Mouse (Mus musculus) midbrain, embryonic 10.5 days (tissue): ENCODE measurements around the gene Pdrg1. TPM values are rescaled to one million over a fixed set of nuclear protein-coding genes. Genes with fewer than 3 reads are reported as not detected.

Experiments
- DNase-seq: peaks from one replicate; pipeline ENCODE4 v3.0.0-alpha.2; 2017; ENCODE audit warnings: low spot score
- H3K27ac ChIP-seq: fragments of 300-500 bp; sonication (generic); replicated peaks from 2 replicates; pipeline ENCODE4 v1.5.1; 2016; ENCODE audit warnings: mild to moderate bottlenecking
- H3K27me3 ChIP-seq: fragments of 300-500 bp; sonication (generic); 2 replicates; pipeline ENCODE4 v1.6.1; 2016; ENCODE audit warnings: low read depth, mild to moderate bottlenecking; ENCODE audit not compliant: poor library complexity, severe bottlenecking
- H3K36me3 ChIP-seq: fragments of 300-500 bp; sonication (generic); 2 replicates; pipeline ENCODE4 v1.6.1; 2016; ENCODE audit warnings: mild to moderate bottlenecking, moderate library complexity
- H3K4me1 ChIP-seq: fragments of 300-500 bp; sonication (generic); 2 replicates; pipeline ENCODE4 v1.6.1; 2016
- H3K4me3 ChIP-seq: fragments of 300-500 bp; sonication (generic); 2 replicates; pipeline ENCODE4 v1.5.1; 2016; ENCODE audit warnings: mild to moderate bottlenecking, moderate library complexity
- H3K9me3 ChIP-seq: fragments of 300-500 bp; sonication (generic); replicated peaks from 2 replicates; pipeline ENCODE4 v1.6.1; 2016; ENCODE audit warnings: mild to moderate bottlenecking
- WGBS: fragments of 180-500 bp; shearing (Covaris S2); methylation state at CpG from one replicate; pipeline ENCODE4 v1.1.7; 2016; 5-methylcytosine and 5-hydroxymethylcytosine counted together
- polyA plus RNA-seq: library from polyadenylated mRNA; unstranded; fragments of >200 nt; fragmentation: Nextera tagmentation; extraction: Ambion mirVana; gene quantifications from 2 replicates; pipeline ENCODE4 v1.2.1, GENCODE M21; 2016

Gene Pdrg1
- polyA plus RNA-seq, 1 experiment from 2014 or later: 108 TPM

DNA sequence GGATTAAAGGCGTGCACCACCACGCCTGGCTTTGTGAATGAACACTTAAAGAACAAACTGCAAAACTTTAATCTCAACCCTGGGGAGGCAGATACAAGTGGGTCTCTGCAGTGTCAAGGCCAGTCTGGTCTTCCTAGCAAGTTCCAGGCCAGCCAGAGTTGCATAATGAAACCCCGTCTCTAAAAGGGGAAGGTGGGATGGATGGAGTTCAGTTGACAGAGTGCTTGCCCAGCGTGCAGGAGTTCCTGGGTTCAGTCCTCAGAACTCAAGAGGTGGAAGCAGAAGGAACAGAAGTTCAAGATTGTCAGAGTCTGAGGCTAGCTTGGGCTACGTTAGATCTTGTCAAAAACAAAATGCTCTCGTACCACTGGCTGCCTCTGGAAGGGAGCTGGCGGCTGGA is 10.8 kb upstream of the Pdrg1 start:
- no peak for DNase-seq
- Histone ChIP-seq H3K4me3 (no peak overlapping the region), H3K36me3 (no peaks in the 10 kb centered on the region), H3K27ac (no peak overlapping the region), H3K27me3 (peaks cover 16% of the 10 kb centered on the region), H3K9me3 (no peaks in the 10 kb centered on the region), H3K4me1 (peaks cover 4% of the 10 kb centered on the region; the same call in 1 of the 2 replicates)
- 82% methylated on average over 7 of the region's 7 CpGs for WGBS

DNA sequence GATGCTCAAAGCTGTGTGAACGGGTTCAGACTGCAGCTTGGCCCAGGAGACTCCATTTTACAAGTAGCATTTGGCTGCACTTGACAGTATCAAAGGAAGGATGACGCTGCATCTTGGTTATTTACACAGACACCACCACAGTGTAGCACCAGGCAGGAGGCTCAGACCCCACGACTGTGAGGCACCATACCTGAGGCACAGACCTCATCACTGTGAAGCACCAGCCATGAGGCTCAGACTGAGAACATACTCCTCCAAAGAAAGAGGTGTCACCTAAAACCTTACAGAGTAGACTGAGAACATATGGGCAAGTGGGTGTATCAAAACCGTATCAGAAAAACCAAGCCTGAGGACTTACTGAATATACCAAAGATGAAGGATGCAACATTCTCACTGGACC is 7.6 kb upstream of the Pdrg1 start:
- Histone ChIP-seq H3K4me3 (no peak overlapping the region), H3K9me3 (no peaks in the 10 kb centered on the region), H3K4me1 (0 out of 2 replicates have a peak, but pooled peaks cover 4% of the 10 kb centered on the region), H3K27me3 (no peaks in the 10 kb centered on the region), H3K36me3 (no peaks in the 10 kb centered on the region), H3K27ac (no peak overlapping the region)
- WGBS: 68% methylated on average over 4 of the region's 4 CpGs
- no peak for DNase-seq

DNA sequence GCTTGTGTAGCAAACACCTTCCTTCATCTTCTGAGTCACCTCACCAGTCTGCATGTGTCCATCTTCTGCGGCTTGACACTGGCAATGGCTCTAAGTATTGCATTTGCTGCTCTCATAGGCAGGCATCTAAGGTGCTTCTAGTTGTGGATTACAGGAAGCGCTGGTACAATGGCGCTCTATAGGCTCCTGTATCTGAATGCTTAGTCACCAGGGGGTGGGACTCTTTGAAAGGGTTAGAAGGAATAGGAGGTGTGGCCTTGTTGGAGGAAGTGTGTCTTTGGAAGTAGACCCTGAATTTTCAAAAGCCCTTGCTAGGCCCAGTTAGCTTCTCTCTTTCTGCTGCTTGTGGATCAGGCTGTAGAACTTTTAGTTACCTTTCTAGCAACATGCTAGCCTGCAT is 5.9 kb upstream of the Pdrg1 start:
- Histone ChIP-seq H3K36me3 (no peaks in the 10 kb centered on the region), H3K27me3 (0 out of 2 replicates have a peak, but pooled peaks cover 5% of the 10 kb centered on the region), H3K4me1 (0 out of 2 replicates have a peak, but pooled peaks cover 4% of the 10 kb centered on the region), H3K27ac (no peak overlapping the region), H3K4me3 (no peak overlapping the region), H3K9me3 (no peaks in the 10 kb centered on the region)
- no peak for DNase-seq
- 60% methylated on average over 3 of the region's 3 CpGs for WGBS

DNA sequence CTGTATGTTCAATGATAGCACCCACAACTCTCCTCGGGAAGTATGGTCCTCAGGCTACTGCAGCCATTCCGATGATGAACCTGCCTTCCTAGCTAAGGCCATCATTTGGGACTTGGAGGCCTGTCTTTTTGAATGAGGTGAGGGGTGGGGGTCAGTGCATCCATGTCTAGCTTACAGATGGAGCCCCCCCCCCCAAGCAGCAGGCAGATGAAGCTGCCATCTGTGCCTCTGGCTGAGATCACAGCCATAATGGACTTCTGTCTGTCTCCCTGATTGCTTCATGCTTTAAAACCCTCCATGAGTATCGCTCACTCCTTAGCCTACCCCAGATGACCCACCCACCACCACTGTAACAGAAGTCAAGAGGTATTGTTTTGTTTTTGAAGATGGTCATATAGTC is 4.1 kb upstream of the Pdrg1 start:
- no peak overlapping the region for H3K4me3 ChIP-seq
- no peak overlapping the region for H3K27ac ChIP-seq
- WGBS: 92% methylated on average over 3 of the region's 3 CpGs
- H3K9me3 ChIP-seq: no peaks in the 10 kb centered on the region
- H3K36me3 ChIP-seq: no peaks in the 10 kb centered on the region
- 0 out of 2 replicates have a peak, but pooled peaks cover 5% of the 10 kb centered on the region for H3K27me3 ChIP-seq
- no peak for DNase-seq
- H3K4me1 ChIP-seq: peaks cover 13% of the 10 kb centered on the region

DNA sequence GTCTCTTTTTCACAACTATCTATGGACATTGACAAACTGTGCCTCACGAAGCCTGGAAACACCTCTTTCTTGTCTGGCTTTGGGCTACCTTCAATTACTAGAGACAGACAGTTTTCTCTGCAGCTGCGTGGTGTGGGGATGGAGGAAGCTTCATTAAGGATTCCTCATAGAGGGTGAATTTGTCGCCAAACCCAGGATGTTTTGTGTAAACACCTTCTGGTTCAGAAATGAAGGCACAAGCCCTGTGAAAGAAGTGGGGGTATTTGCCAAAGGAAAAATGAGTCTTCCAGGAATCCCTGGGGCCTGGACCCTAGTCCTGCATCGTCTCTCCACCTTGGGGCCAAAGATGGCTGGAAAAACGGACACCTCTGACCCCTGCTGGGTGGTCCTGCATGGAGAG is 1.6 kb upstream of the Pdrg1 start:
- Histone ChIP-seq H3K36me3 (peaks cover 22% of the 10 kb centered on the region), H3K27ac (no peak overlapping the region), H3K27me3 (0 out of 2 replicates have a peak, but pooled peaks cover 5% of the 10 kb centered on the region), H3K4me3 (no peak overlapping the region), H3K4me1 (peaks cover 21% of the 10 kb centered on the region), H3K9me3 (no peaks in the 10 kb centered on the region)
- 52% methylated on average over 5 of the region's 5 CpGs for WGBS
- DNase-seq: no peak

DNA sequence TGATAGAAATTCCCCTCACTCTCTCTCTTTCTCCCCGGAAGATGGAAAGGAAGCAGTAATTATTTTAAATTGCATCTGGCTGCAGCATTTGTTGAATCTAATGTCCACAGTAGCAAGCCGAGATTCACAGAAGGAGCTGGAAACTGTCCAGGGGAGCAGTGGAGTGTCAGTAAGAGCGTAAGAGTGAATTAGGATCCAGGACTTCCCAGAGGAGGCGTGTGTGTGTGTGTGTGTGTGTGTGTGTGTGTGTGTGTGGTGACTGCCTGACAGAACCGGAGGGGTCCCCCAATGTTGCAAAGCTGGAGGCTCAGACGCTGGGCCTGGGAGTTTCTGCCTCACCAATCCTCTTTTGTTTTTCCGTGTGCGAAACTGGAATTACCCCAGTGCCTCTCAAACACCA is 577 bp upstream of the Pdrg1 start:
- H3K4me1 ChIP-seq: peaks cover 21% of the 10 kb centered on the region
- H3K27ac ChIP-seq: no peak overlapping the region
- 57% methylated on average over 8 of the region's 8 CpGs for WGBS
- 0 out of 2 replicates have a peak, but pooled peaks cover 5% of the 10 kb centered on the region for H3K27me3 ChIP-seq
- H3K36me3 ChIP-seq: peaks cover 32% of the 10 kb centered on the region
- H3K4me3 ChIP-seq: peak overlapping the region; percentile 89; the same call in 1 of the 2 replicates
- H3K9me3 ChIP-seq: no peaks in the 10 kb centered on the region
- DNase-seq: no peak

DNA sequence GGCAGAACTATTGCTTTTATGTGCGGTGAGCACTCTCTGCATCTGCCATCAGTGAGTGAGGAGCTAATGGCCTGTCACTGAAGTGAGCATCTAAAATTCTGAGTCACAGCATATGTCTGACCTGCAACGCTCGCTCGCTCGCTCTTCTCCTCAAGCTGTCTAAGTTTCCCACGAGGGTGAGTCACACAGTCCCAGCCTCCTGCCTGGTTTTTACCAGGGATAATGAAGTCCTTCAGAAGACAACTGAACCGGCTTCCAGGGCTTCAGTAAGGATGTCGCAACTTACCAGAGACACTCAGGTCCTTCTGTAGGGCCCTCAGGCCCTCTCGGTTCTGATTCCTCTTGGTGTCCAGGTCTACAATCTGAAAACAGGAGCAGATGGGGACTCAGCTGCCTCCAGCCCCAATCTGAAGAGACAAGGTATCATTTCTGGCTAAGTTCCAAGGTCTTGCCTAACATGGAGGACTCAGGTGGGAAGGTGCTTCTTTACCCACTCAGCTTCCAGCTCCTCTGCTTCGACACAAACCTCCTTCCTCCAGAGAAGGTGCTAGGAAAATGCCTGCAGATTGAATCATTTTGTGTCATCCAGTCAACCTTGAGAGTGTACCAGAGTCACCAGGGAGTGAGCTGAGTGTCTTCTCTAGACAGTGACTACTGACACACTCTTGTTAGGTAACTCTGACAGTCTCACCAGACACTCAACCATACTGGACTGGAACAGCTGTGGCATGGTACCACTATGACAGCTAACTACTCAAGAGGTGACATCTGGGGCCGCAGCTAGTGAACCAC is 1.3 kb downstream of the Pdrg1 start:
- no peak for DNase-seq
- H3K9me3 ChIP-seq: no peaks in the 10 kb centered on the region
- WGBS: 92% methylated on average over 11 of the region's 11 CpGs
- H3K27ac ChIP-seq: no peak overlapping the region
- H3K36me3 ChIP-seq: peaks cover 51% of the 10 kb centered on the region
- H3K27me3 ChIP-seq: 0 out of 2 replicates have a peak, but pooled peaks cover 5% of the 10 kb centered on the region
- peaks cover 17% of the 10 kb centered on the region for H3K4me1 ChIP-seq
- peak overlapping the region; percentile 89 for H3K4me3 ChIP-seq

DNA sequence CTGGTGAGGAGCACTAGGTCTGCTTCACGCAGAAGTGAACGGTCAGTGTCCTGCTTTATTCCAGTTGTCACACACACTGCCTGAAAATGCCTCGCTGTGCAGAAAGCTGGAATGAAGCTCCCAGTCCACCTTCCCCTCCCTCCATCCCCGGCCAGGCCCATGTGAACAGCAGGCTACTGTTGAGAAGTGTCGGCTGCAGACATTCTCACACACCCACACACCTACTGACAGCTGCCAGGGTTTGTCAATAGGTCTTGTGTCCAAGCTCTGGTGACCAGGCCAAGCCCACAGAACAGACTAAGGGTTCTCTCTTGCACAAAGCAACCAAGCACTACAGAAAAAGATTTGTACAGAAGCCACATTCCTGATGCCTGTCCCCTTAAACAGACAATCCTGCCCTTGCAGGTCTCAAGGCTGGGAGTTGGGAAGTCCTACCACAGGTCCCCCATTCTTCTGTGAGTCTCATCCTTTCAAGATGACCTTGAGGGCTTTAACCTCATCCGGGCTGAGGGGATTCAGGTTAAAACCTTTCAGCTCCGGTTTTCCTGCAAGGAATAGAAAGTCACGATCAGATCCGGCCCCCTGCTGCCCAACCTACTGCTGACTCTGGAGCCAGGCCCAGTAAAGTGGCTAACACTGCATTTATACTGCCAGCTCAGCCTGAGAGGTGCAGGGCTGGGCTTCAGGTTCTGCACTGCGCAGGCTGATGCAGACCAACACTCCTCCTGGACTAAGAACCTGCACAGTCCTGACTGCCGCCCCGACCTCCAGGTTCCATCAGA is 5.8 kb downstream of the Pdrg1 start:
- Histone ChIP-seq H3K27ac (no peak overlapping the region), H3K9me3 (no peaks in the 10 kb centered on the region), H3K4me3 (no peak overlapping the region), H3K27me3 (no peaks in the 10 kb centered on the region), H3K4me1 (peaks cover 9% of the 10 kb centered on the region), H3K36me3 (peaks cover 76% of the 10 kb centered on the region)
- WGBS: 89% methylated on average over 12 of the region's 12 CpGs
- no peak for DNase-seq

DNA sequence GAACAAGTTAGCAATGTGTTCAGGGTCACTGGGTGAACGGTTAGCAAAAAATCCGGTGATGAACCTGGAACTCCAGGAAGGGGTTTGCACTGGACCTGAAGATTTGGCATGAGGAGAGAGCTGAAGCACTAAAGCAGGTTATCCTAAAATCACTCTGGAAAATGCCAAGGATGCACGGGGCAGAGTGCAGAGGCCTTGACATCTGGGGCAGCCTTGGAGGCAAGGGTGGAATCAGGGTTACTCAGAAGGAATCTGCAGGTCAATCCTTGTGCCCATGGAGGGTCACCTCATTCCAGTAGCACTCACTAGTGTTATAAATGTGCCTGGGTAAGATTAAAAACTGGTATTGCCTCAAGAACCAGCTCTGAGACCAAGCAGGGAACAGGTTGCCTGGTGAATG is 9.2 kb downstream of the Pdrg1 start:
- H3K27me3 ChIP-seq: no peaks in the 10 kb centered on the region
- no peak overlapping the region for H3K4me3 ChIP-seq
- H3K4me1 ChIP-seq: peaks cover 10% of the 10 kb centered on the region
- DNase-seq: no peak
- 86% methylated on average over 3 of the region's 3 CpGs for WGBS
- peaks cover 46% of the 10 kb centered on the region for H3K36me3 ChIP-seq
- no peaks in the 10 kb centered on the region for H3K9me3 ChIP-seq
- H3K27ac ChIP-seq: no peak overlapping the region

DNA sequence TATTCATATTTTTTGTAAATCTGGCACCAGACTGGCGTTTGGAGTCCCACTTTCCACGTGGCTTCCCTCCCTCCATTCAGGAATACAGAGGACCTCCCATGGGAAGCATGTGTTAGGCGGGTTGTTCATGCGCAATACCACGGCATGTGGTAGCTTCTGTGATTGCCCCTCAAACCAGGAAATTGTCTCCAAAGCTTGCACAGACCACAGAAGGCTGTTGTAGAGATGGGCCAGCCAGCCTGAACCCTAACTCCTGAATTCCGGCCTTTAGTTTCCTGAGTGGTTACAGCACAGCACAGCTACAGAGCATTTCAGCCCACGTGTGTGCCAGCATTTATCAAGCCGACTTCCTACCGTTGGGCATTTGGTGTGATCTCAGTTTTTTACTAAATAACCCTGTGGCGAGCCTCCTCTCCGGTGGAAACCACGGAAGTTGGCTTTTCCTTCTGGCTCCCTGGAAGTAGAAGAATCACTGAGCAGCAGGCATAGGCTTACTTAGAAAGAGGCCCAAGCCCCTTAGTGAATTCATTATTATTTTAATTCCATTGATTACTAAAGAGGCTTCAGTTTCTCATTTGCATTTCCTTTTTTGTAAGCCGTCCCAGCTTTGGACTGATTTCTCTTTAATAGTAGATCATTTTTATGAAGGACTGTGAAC is 11.4 kb downstream of the Pdrg1 start:
- 71% methylated on average over 13 of the region's 13 CpGs for WGBS
- Histone ChIP-seq H3K9me3 (no peaks in the 10 kb centered on the region), H3K4me3 (no peak overlapping the region), H3K27ac (peak overlapping the region; percentile 68; the same call in 1 of the 2 replicates), H3K4me1 (peaks cover 10% of the 10 kb centered on the region), H3K36me3 (peaks cover 24% of the 10 kb centered on the region), H3K27me3 (no peaks in the 10 kb centered on the region)
- DNase-seq: no peak

DNA sequence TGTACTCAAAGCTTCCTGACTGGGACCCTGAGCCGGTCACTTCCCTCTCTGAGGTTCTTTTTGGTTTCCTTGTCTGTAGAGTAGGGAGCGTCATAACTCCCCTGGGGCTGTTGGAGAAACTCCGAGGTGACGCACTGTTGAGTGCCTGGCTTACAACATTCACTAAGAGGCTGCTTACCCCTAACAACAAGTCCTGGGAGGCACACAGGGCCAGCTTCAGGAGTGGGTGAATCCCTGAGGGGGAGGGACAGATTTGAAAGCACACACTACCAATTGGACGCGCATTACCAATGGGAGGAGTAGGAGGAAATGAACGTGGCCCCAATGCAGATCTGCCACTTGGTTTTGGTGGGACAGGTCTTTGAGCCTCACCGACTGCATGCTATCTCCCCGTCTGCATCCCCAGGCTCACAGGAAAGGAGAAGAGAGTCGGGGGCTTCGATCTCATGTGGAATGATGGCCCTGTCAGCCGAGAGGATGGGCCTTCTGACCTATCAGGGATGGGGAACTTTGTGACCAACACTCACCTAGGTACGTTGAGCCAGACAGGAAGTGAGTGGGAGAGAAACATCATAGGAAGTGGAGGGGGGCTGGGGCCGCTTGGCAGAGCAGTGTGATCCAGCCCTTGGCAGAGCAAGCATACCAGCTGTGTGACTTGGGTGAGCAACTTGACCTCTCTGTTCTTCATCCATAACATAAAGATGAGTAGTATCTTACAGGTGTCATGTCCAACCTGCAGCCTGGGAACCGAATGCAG is 12.6 kb downstream of the Pdrg1 start:
- Histone ChIP-seq H3K4me3 (no peak overlapping the region), H3K27ac (no peak overlapping the region), H3K9me3 (no peaks in the 10 kb centered on the region), H3K27me3 (no peaks in the 10 kb centered on the region), H3K36me3 (peaks cover 12% of the 10 kb centered on the region), H3K4me1 (peaks cover 10% of the 10 kb centered on the region)
- no peak for DNase-seq
- WGBS: 85% methylated on average over 15 of the region's 15 CpGs

DNA sequence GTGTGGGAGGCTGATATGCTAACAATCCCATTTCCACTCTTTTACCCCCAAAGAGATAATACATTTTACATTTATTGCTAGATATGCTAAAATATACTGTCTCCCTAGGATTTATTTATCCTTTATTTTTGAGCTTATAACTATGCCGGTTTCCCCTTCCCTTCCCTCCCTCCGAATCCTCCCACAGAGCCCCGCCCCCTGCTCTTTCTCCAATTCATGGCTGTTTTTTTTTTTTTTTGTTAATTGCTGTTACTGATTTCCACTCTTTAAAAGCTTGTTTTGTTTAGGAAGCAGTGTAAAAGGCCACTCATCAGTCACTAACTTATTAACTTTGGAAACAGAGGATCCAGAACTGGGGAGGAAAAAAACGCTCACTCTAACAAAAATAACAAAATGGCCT is 18.2 kb downstream of the Pdrg1 start:
- H3K27me3 ChIP-seq: no peaks in the 10 kb centered on the region
- no peaks in the 10 kb centered on the region for H3K36me3 ChIP-seq
- 75% methylated on average over 4 of the region's 4 CpGs for WGBS
- H3K4me1 ChIP-seq: no peaks in the 10 kb centered on the region
- no peaks in the 10 kb centered on the region for H3K9me3 ChIP-seq
- no peak for DNase-seq
- H3K27ac ChIP-seq: no peak overlapping the region
- no peak overlapping the region for H3K4me3 ChIP-seq
